Mouse (Mus musculus) colon, adult 2 months (tissue): ENCODE data around the gene Bhmt. TPM values are rescaled to one million over a fixed set of nuclear protein-coding genes. Genes with fewer than 3 reads are reported as not detected.

Source experiments
- polyA plus RNA-seq: library from polyadenylated mRNA; depleted of rRNA; stranded (reverse); fragments of >200 nt; gene quantifications from 2 replicates; pipeline ENCODE4 v1.2.3, GENCODE M21; 2012; rRNA removed

Gene Bhmt
- polyA plus RNA-seq = 0.12 TPM in 1 of 2 replicates, not detected in the other

GRCm38 (mm10) chr13:93637282-93638245 lies at the start of gene Bhmt:
Gene Bhmt (minus strand): TSS chr13:93637961.

GRCm38 (mm10) chr13:93674131-93674561 lies 36.4 kb upstream of the Bhmt start, which contains the start of the genes Bhmt2 and Dmgdh:
Gene Bhmt2 (minus strand): TSS chr13:93674302.
Gene Dmgdh (plus strand): TSS chr13:93674433.

Other genes with a start within 250 kb of the Bhmt start
- gene Jmy, start 138.2 kb downstream of the Bhmt start, polyA plus RNA-seq = 12.6 and 14.7 TPM in 2 replicates
- gene Bhmt2, start 36.3 kb upstream of the Bhmt start, polyA plus RNA-seq = 0.07 and 0.38 TPM in 2 replicates
- gene Dmgdh, start 36.5 kb upstream of the Bhmt start, polyA plus RNA-seq = 0.06 and 0.24 TPM in 2 replicates
- 18.5 and 21.7 TPM in 2 replicates for gene Arsb, start 133.7 kb upstream of the Bhmt start, polyA plus RNA-seq